Mouse (Mus musculus): Measurements from ENCODE around the gene BC034090. TPM values are rescaled to one million over a fixed set of nuclear protein-coding genes. Genes with fewer than 3 reads are reported as not detected.
"Not testable (repeated sequence)": the region's sequence is repeated elsewhere in the genome, so short reads cannot be mapped to it uniquely, and the experiment has no call there.

The BC034090 gene
- polyA plus RNA-seq, 1 experiment from 2014 or later: 4.1 TPM

GRCm38 (mm10) chr1:155174424-155174823 lies 69.8 kb downstream of the BC034090 start:
- Histone ChIP-seq H3K36me3 (ENCODE audit: control insufficient read depth, insufficient read depth, low read length) (peaks cover 18% of the 10 kb centered on the region; the same call in 1 of the 2 replicates), H3K27me3 (ENCODE audit: control insufficient read depth, insufficient read depth, low read length) (no peaks in the 10 kb centered on the region), H3K9ac (replicated peaks; ENCODE audit: low read depth, low read length) (no peak overlapping the region), H3K27ac (ENCODE audit: low read depth, low read length) (no peak overlapping the region), H3K9me3 (ENCODE audit: control insufficient read depth, low read length) (no peaks in the 10 kb centered on the region), H3K4me2 (ENCODE audit: low read depth, low read length) (no peak overlapping the region), H3K4me3 (ENCODE audit: low read depth, low read length) (no peak overlapping the region), H3K4me1 (ENCODE audit: control insufficient read depth, insufficient read depth, low read length) (no peaks in the 10 kb centered on the region)
- 87% methylated on average over 1 of the region's 1 CpGs for whole genome bisulfite sequencing
- ATAC-seq (ENCODE audit: low read depth): no peak

GRCm38 (mm10) chr1:155173644-155174016 lies 70.6 kb downstream of the BC034090 start:
- H3K4me2 ChIP-seq (ENCODE audit: low read depth, low read length); H3K4me3 ChIP-seq (ENCODE audit: low read depth, low read length); H3K27me3 ChIP-seq (ENCODE audit: control insufficient read depth, insufficient read depth, low read length); ATAC-seq (ENCODE audit: low read depth); H3K4me1 ChIP-seq (ENCODE audit: control insufficient read depth, insufficient read depth, low read length); H3K9ac ChIP-seq (replicated peaks; ENCODE audit: low read depth, low read length); H3K27ac ChIP-seq (ENCODE audit: low read depth, low read length); H3K9me3 ChIP-seq (ENCODE audit: control insufficient read depth, low read length): not testable (repeated sequence)
- peaks cover 18% of the 10 kb centered on the region; the same call in 1 of the 2 replicates for H3K36me3 ChIP-seq (ENCODE audit: control insufficient read depth, insufficient read depth, low read length)
- 85% methylated on average over 1 of the region's 1 CpGs for WGBS

DNA sequence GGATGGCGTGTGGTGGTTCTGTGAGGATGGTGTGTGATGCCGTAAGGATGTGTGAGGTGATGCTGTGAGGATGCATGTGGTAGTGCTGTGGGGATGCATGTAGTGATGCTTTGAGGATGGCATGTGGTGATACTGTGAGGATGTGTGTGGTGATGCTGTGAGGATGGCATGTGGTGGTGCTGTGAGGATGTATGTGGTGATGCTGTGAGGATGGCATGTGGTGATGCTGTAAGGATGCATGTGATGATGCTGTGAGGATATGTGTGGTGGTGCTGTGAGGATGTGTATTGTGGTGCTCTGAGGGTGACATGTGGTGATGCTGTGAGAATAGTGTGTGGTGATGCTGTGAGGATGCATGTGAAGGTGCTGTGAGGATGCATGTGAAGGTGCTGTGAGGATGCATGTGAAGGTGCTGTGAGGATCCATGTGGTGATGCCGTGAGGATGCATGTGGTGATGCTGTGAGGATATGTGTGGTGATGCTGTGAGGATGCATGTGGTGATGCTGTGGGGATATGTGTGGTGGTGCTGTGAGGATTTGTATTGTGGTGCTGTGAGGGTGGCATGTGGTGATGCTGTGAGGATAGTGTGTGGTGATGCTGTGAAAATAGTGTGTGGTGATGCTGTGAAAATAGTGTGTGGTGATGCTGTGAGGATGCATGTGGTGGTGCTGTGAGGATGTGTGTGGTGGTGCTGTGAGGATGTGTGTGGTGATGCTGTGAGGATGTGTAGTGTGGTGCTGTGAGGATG lies 71.2 kb downstream of the BC034090 start:
- no peak overlapping the region for H3K27ac ChIP-seq (ENCODE audit: low read depth, low read length)
- ATAC-seq (ENCODE audit: low read depth): no peak
- H3K9ac ChIP-seq (replicated peaks; ENCODE audit: low read depth, low read length): no peak overlapping the region
- WGBS: 89% methylated on average over 3 of the region's 3 CpGs
- H3K4me1 ChIP-seq (ENCODE audit: control insufficient read depth, insufficient read depth, low read length): no peaks in the 10 kb centered on the region
- no peak overlapping the region for H3K4me3 ChIP-seq (ENCODE audit: low read depth, low read length)
- H3K36me3 ChIP-seq (ENCODE audit: control insufficient read depth, insufficient read depth, low read length): peaks cover 16% of the 10 kb centered on the region; the same call in 1 of the 2 replicates
- no peaks in the 10 kb centered on the region for H3K9me3 ChIP-seq (ENCODE audit: control insufficient read depth, low read length)
- no peak overlapping the region for H3K4me2 ChIP-seq (ENCODE audit: low read depth, low read length)
- H3K27me3 ChIP-seq (ENCODE audit: control insufficient read depth, insufficient read depth, low read length): no peaks in the 10 kb centered on the region

DNA sequence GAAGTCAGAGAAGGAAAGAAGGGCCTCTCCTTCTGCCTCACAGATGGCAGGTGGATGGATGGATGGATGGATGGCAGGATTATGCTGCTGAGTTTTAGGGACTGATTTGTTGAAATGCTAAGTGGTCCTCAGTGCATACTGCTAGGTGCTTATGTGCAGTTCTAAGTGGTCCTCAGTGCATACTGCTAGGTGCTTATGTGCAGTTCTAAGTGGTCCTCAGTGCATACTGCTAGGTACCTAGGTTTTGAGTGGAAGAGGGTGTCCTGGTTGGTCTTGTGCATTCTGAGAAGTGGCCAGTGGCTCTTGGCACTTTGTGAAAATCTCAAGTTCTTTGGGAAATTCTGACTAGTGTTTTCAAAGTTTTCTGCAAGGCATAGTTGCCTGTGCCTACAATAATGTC lies 74.3 kb downstream of the BC034090 start:
- Histone ChIP-seq H3K36me3 (ENCODE audit: control insufficient read depth, insufficient read depth, low read length) (no peaks in the 10 kb centered on the region), H3K4me3 (ENCODE audit: low read depth, low read length) (no peak overlapping the region), H3K27ac (ENCODE audit: low read depth, low read length) (no peak overlapping the region), H3K9ac (replicated peaks; ENCODE audit: low read depth, low read length) (no peak overlapping the region), H3K9me3 (ENCODE audit: control insufficient read depth, low read length) (no peaks in the 10 kb centered on the region), H3K27me3 (ENCODE audit: control insufficient read depth, insufficient read depth, low read length) (no peaks in the 10 kb centered on the region), H3K4me2 (ENCODE audit: low read depth, low read length) (no peak overlapping the region), H3K4me1 (ENCODE audit: control insufficient read depth, insufficient read depth, low read length) (no peaks in the 10 kb centered on the region)
- ATAC-seq (ENCODE audit: low read depth): no peak

DNA sequence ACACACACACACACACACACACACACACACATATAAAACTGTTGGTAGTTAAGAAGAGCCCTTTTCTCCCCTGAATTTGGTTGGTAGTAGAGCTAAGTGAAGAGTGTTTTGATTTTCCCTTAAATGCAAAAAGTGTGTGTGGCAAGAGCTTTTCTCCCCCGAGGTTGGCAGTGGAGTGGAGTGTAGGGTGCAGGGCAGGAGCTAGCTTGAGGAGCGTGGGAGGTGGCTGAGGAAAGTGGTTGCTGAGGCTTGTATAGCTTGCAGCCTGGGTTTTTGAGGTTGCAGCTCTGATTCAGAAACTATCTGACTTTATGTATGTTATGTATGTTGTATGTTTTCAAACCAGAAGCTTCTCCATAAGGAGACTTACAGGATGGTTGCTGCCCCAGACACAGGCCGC lies 76.8 kb downstream of the BC034090 start:
- Histone ChIP-seq H3K4me3 (ENCODE audit: low read depth, low read length) (no peak overlapping the region), H3K27me3 (ENCODE audit: control insufficient read depth, insufficient read depth, low read length) (no peaks in the 10 kb centered on the region), H3K9ac (replicated peaks; ENCODE audit: low read depth, low read length) (no peak overlapping the region), H3K27ac (ENCODE audit: low read depth, low read length) (no peak overlapping the region), H3K36me3 (ENCODE audit: control insufficient read depth, insufficient read depth, low read length) (no peaks in the 10 kb centered on the region), H3K4me2 (ENCODE audit: low read depth, low read length) (no peak overlapping the region), H3K4me1 (ENCODE audit: control insufficient read depth, insufficient read depth, low read length) (no peaks in the 10 kb centered on the region), H3K9me3 (ENCODE audit: control insufficient read depth, low read length) (no peaks in the 10 kb centered on the region)
- WGBS: 89% methylated on average over 3 of the region's 3 CpGs
- no peak for ATAC-seq (ENCODE audit: low read depth)

Other genes starting within 250 kb of the BC034090 start
- gene Ier5, start 144.8 kb downstream of the BC034090 start, polyA plus RNA-seq (2014; fragmentation: Nextera tagmentation; extraction: Ambion mirVana): 6.5 and 7.2 TPM in 2 replicates
- 1.0 and 1.3 TPM in 2 replicates for gene Mr1, start 97.6 kb downstream of the BC034090 start, polyA plus RNA-seq (2014; fragmentation: Nextera tagmentation; extraction: Ambion mirVana)
- 116 and 121 TPM in 2 replicates for gene Stx6, start 85.7 kb downstream of the BC034090 start, polyA plus RNA-seq (2014; fragmentation: Nextera tagmentation; extraction: Ambion mirVana)
- gene Xpr1, start 173.0 kb upstream of the BC034090 start, polyA plus RNA-seq (2014; fragmentation: Nextera tagmentation; extraction: Ambion mirVana): 49.8 and 68.7 TPM in 2 replicates

Data from neural tube, embryonic 14.5 days (tissue).